Mouse (Mus musculus) heart, postnatal 0 days (tissue): ENCODE measurements around the gene Acrbp.

Experiments
- CTCF ChIP-seq: IDR thresholded peaks from 2 replicates; pipeline ENCODE4 v1.5.1; 2016; ENCODE audit warnings: antibody characterized with exemption, control low read depth, low read depth
- EP300 ChIP-seq: IDR thresholded peaks from 2 replicates; pipeline ENCODE4 v1.6.1; 2016; ENCODE audit warnings: antibody characterized with exemption, low read depth

- TF ChIP-seq EP300 = no peak
- TF ChIP-seq CTCF = no peak
Measured at GRCm38 (mm10) chr6:125109371-125109770, 59.9 kb downstream of the Acrbp start.
